Mouse (Mus musculus) testis, adult 2 months (tissue): ENCODE measurements around the gene Degs1.

Experiments used
- CTCF ChIP-seq: fragments of 200-500 bp; IDR thresholded peaks from 2 replicates; pipeline ENCODE4 v1.5.1; 2012; ENCODE audit warnings: low read depth, mild to moderate bottlenecking, inconsistent platforms, low read length, moderate library complexity; ENCODE audit not compliant: control insufficient read depth, insufficient read depth, insufficient replicate concordance
- POLR2A ChIP-seq: fragments of 200-500 bp; IDR thresholded peaks from 2 replicates; pipeline ENCODE4 v1.6.1; 2012; ENCODE audit warnings: low read depth, mild to moderate bottlenecking, inconsistent platforms, low read length, moderate library complexity; ENCODE audit not compliant: control insufficient read depth

DNA sequence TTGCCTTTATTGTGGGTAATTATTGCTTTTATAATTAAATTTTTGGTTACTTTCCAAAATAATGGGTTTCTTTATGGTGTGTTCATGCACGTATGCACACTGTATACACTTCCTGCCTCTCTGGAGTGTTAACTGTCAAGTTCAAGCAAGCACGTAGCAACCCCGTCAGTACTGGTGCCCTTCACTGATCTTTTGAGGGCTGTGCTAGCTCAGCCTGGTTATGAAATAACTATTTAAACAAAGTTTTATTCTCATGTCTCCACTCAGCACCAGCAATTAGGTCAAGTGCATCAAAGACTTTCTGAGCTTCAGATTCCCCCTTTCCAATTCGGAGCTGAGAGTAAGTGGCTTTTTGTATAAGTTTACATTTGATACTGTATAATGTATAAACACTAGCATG, 53.2 kb downstream of the Degs1 start:
- TF ChIP-seq CTCF (no peak), POLR2A (no peak)
